Comparison of ENCODE assay signal across 10 mouse cellular contexts in genomic region chr11:117889887-117890340, GRCm38 (mm10). TPM values are rescaled to one million over a fixed set of nuclear protein-coding genes. Genes with fewer than 3 reads are reported as not detected.
DNase-seq lines count a peak whose midpoint lies in the region; ATAC-seq and TF ChIP-seq lines count a peak whose summit lies in the region.
"Had no signal": no experiment of that assay in that cellular context is flagged by ENCODE, and none has a peak within 500 bp of the region (broad histone marks: within the 10 kb centered on the region; RNA-seq: fewer than 3 reads in every experiment).

No protein-coding gene starts in this region.

- H3K4me2 ChIP-seq in heart, postnatal 0 days (ENCODE audit: low read depth, low read length), result no peak overlapping the region
- peak overlapping the region; percentile 65 for H3K4me2 ChIP-seq in embryonic facial prominence, embryonic 13.5 days
- peak overlapping the region; percentile 56 for H3K4me2 ChIP-seq in intestine, embryonic 16.5 days (ENCODE audit: low read depth, low read length)
- H3K4me2 ChIP-seq in neural tube, embryonic 12.5 days (replicated peaks), result peak overlapping the region; percentile 59

- ATAC-seq in heart, postnatal 0 days (ENCODE audit: insufficient read depth, low read depth), result no peak
- ATAC-seq in embryonic facial prominence, embryonic 13.5 days (ENCODE audit: insufficient number of reproducible peaks, insufficient read depth, low FRiP score, low TSS enrichment, low read depth), result no peak
- ATAC-seq in intestine, embryonic 16.5 days, result no peak
- peak; percentile 61 for ATAC-seq in neural tube, embryonic 12.5 days (ENCODE audit: low FRiP score, low read depth)

- H3K27me3 ChIP-seq in heart, postnatal 0 days (ENCODE audit: control insufficient read depth, insufficient read depth, low read length), result peaks cover 9% of the 10 kb centered on the region; the same call in 1 of the 2 replicates
- peaks cover 47% of the 10 kb centered on the region for H3K27me3 ChIP-seq in embryonic facial prominence, embryonic 13.5 days
- H3K27me3 ChIP-seq in intestine, embryonic 16.5 days (replicated peaks; ENCODE audit: control insufficient read depth, insufficient read depth, low read length), result no peaks in the 10 kb centered on the region
- H3K27me3 ChIP-seq in neural tube, embryonic 12.5 days (replicated peaks), result peaks cover 31% of the 10 kb centered on the region

- DNase-seq in heart, postnatal 0 days (ENCODE audit: low spot score), result no peak
- no peak for DNase-seq in heart, adult 11 months
- DNase-seq in thymus, postnatal 14 days, result no peak
- DNase-seq in B cell, adult 2 months, result no peak
- no peak for DNase-seq in spleen, adult 12 weeks (ENCODE audit: low spot score)

- peaks cover 11% of the 10 kb centered on the region for H3K4me1 ChIP-seq in heart, postnatal 0 days (ENCODE audit: control insufficient read depth, insufficient read depth)
- peaks cover 38% of the 10 kb centered on the region for H3K4me1 ChIP-seq in embryonic facial prominence, embryonic 13.5 days
- H3K4me1 ChIP-seq in intestine, embryonic 16.5 days (ENCODE audit: control insufficient read depth, insufficient read depth, low read length), result peaks cover 34% of the 10 kb centered on the region
- peaks cover 37% of the 10 kb centered on the region for H3K4me1 ChIP-seq in neural tube, embryonic 12.5 days

- no peak overlapping the region for H3K27ac ChIP-seq in heart, postnatal 0 days (ENCODE audit: low read depth)
- H3K27ac ChIP-seq in embryonic facial prominence, embryonic 13.5 days, result peak overlapping the region; percentile 71
- peak overlapping the region; percentile 52; the same call in 1 of the 2 replicates for H3K27ac ChIP-seq in intestine, embryonic 16.5 days (ENCODE audit: low read length)
- H3K27ac ChIP-seq in neural tube, embryonic 12.5 days, result no peak overlapping the region

- no peak for TF ChIP-seq CTCF in heart, postnatal 0 days (IDR thresholded peaks at IDR 0.05; ENCODE audit: low read depth)

- WGBS in heart, postnatal 0 days, result 45% methylated on average over 11 of the region's 11 CpGs
- 6% methylated on average over 11 of the region's 11 CpGs for WGBS in embryonic facial prominence, embryonic 13.5 days
- 14% methylated on average over 11 of the region's 11 CpGs for WGBS in intestine, embryonic 16.5 days
- WGBS in neural tube, embryonic 12.5 days, result 4% methylated on average over 11 of the region's 11 CpGs

- TF ChIP-seq EP300 in heart, postnatal 0 days (IDR thresholded peaks at IDR 0.05; ENCODE audit: low read depth), result no peak

- H3K9ac ChIP-seq in heart, postnatal 0 days (replicated peaks; ENCODE audit: low read depth, low read length), result 0 out of 2 replicates have a peak overlapping the region, but pooled peaks have one; percentile 7
- peak overlapping the region; percentile 60 for H3K9ac ChIP-seq in embryonic facial prominence, embryonic 13.5 days
- H3K9ac ChIP-seq in intestine, embryonic 16.5 days (ENCODE audit: low read depth, low read length), result peak overlapping the region; percentile 60
- peak overlapping the region; percentile 34; the same call in 1 of the 2 replicates for H3K9ac ChIP-seq in neural tube, embryonic 12.5 days

- H3K4me3 ChIP-seq in heart, postnatal 0 days (ENCODE audit: low read depth, low read length), result no peak overlapping the region
- H3K4me3 ChIP-seq in embryonic facial prominence, embryonic 13.5 days, result peak overlapping the region; percentile 34
- H3K4me3 ChIP-seq in intestine, embryonic 16.5 days (ENCODE audit: low read length), result peak overlapping the region; percentile 32; the same call in 1 of the 2 replicates
- H3K4me3 ChIP-seq in neural tube, embryonic 12.5 days, result no peak overlapping the region

- no peaks in the 10 kb centered on the region for H3K9me3 ChIP-seq in heart, postnatal 0 days (replicated peaks; ENCODE audit: control insufficient read depth, low read length)
- H3K9me3 ChIP-seq in embryonic facial prominence, embryonic 13.5 days, result no peaks in the 10 kb centered on the region
- no peaks in the 10 kb centered on the region for H3K9me3 ChIP-seq in intestine, embryonic 16.5 days (ENCODE audit: control insufficient read depth, low read length)
- H3K9me3 ChIP-seq in neural tube, embryonic 12.5 days, result no peaks in the 10 kb centered on the region

- H3K36me3 ChIP-seq in heart, postnatal 0 days (replicated peaks; ENCODE audit: control insufficient read depth, insufficient read depth, low read length), result no peaks in the 10 kb centered on the region
- no peaks in the 10 kb centered on the region for H3K36me3 ChIP-seq in embryonic facial prominence, embryonic 13.5 days
- H3K36me3 ChIP-seq in intestine, embryonic 16.5 days (ENCODE audit: control insufficient read depth, insufficient read depth, low read length), result no peaks in the 10 kb centered on the region
- H3K36me3 ChIP-seq in neural tube, embryonic 12.5 days, result no peaks in the 10 kb centered on the region

RNA-seq across cellular contexts. Expression of gene Tha1, which starts 16.6 kb away (rescaled TPM):
- total RNA-seq in heart, postnatal 0 days (2014; rRNA removed; ENCODE audit: low replicate concordance), result 7.4 and 7.8 TPM in 2 replicates
- 9.4 and 9.5 TPM in 2 replicates for polyA plus RNA-seq in heart, postnatal 0 days (2015; fragmentation: Nextera tagmentation; extraction: Ambion mirVana)
- 2.7 and 2.9 TPM in 2 replicates for polyA plus RNA-seq in embryonic facial prominence, embryonic 13.5 days (2015; fragmentation: Nextera tagmentation; extraction: Ambion mirVana)
- 12.2 and 13.7 TPM in 2 replicates for polyA plus RNA-seq in intestine, embryonic 16.5 days (2015; fragmentation: Nextera tagmentation; extraction: Ambion mirVana)
- 3.1 and 3.2 TPM in 2 replicates for polyA plus RNA-seq in neural tube, embryonic 12.5 days (2016; fragmentation: Nextera tagmentation; extraction: Ambion mirVana)
- total RNA-seq: CH12.LX had no signal

RNA-seq across cellular contexts. Expression of gene Tmem235, which starts 29.4 kb away (rescaled TPM):
- total RNA-seq in heart, postnatal 0 days (2014; rRNA removed; ENCODE audit: low replicate concordance), result not detected in 2 replicates
- polyA plus RNA-seq in heart, postnatal 0 days (2015; fragmentation: Nextera tagmentation; extraction: Ambion mirVana), result not detected in 2 replicates
- polyA plus RNA-seq in embryonic facial prominence, embryonic 13.5 days (2015; fragmentation: Nextera tagmentation; extraction: Ambion mirVana), result not detected in 2 replicates
- polyA plus RNA-seq in intestine, embryonic 16.5 days (2015; fragmentation: Nextera tagmentation; extraction: Ambion mirVana), result 0.07 TPM in 1 of 2 replicates, not detected in the other
- polyA plus RNA-seq in neural tube, embryonic 12.5 days (2016; fragmentation: Nextera tagmentation; extraction: Ambion mirVana), result not detected in 2 replicates
- total RNA-seq: CH12.LX; layer of hippocampus, postnatal 25 days had no signal

RNA-seq across cellular contexts. Expression of gene Birc5, which starts 40.9 kb away (rescaled TPM):
- total RNA-seq in heart, postnatal 0 days (2014; rRNA removed; ENCODE audit: low replicate concordance), result 36.1 and 56.8 TPM in 2 replicates
- 83.6 and 85.0 TPM in 2 replicates for polyA plus RNA-seq in heart, postnatal 0 days (2015; fragmentation: Nextera tagmentation; extraction: Ambion mirVana)
- 326 and 344 TPM in 2 replicates for polyA plus RNA-seq in embryonic facial prominence, embryonic 13.5 days (2015; fragmentation: Nextera tagmentation; extraction: Ambion mirVana)
- 259 and 306 TPM in 2 replicates for polyA plus RNA-seq in intestine, embryonic 16.5 days (2015; fragmentation: Nextera tagmentation; extraction: Ambion mirVana)
- 168 and 183 TPM in 2 replicates for polyA plus RNA-seq in neural tube, embryonic 12.5 days (2016; fragmentation: Nextera tagmentation; extraction: Ambion mirVana)

Comparison
In these comparisons a context has a peak if more than half of its experiments do, and no peak if none do; other contexts are left out.
1. H3K27ac ChIP-seq: peak in embryonic facial prominence, embryonic 13.5 days (single experiment) and intestine, embryonic 16.5 days (single experiment); none in heart, postnatal 0 days (single experiment) and neural tube, embryonic 12.5 days (single experiment).
2. H3K4me3 ChIP-seq: peak in embryonic facial prominence, embryonic 13.5 days (single experiment) and intestine, embryonic 16.5 days (single experiment); none in heart, postnatal 0 days (single experiment) and neural tube, embryonic 12.5 days (single experiment).
3. H3K9ac ChIP-seq: peak in every context shown above with its lines; median percentile 60 in embryonic facial prominence, embryonic 13.5 days; 60 in intestine, embryonic 16.5 days; 34 in neural tube, embryonic 12.5 days; 7 in heart, postnatal 0 days.